Mouse (Mus musculus) ES-Bruce4 (cell line): ENCODE measurements at regions not wholly inside any gene's neighbourhood (a gene's known extent, or its start where the extent isn't known, plus 50 kb on each side); places are given as distances from the start of the nearest gene placed in this dataset.

Experiments used
- CTCF ChIP-seq: IDR thresholded peaks from one replicate; pipeline ENCODE4 v1.8.1; 2011; ENCODE audit warnings: low read depth, low read length
- EP300 ChIP-seq: IDR thresholded peaks from 2 replicates; pipeline ENCODE4 v1.6.1; 2011; ENCODE audit warnings: low read depth, low read length; ENCODE audit not compliant: insufficient read depth
- POLR2A ChIP-seq: IDR thresholded peaks from one replicate; pipeline ENCODE4 v1.8.1; 2011; ENCODE audit warnings: low read length; ENCODE audit not compliant: insufficient read depth

GRCm38 (mm10) chr3:100362983-100363382, 126.1 kb downstream of the Tent5c start:
- TF ChIP-seq CTCF (no peak), EP300 (no peak), POLR2A (no peak)
